Mouse (Mus musculus): Measurements from ENCODE around the gene Stpg2. TPM values are rescaled to one million over a fixed set of nuclear protein-coding genes. Genes with fewer than 3 reads are reported as not detected.

Gene Stpg2
- polyA plus RNA-seq, 1 experiment from 2014 or later: not detected

- DNase-seq (peak; percentile 76), ATAC-seq (ENCODE audit: insufficient read depth) (no peak)
- H3K9ac ChIP-seq: no peak overlapping the region
- no peaks in the 10 kb centered on the region for H3K27me3 ChIP-seq (ENCODE audit: insufficient read depth, low read length)
- no peaks in the 10 kb centered on the region for H3K4me1 ChIP-seq (ENCODE audit: insufficient read depth)
- no peak overlapping the region for H3K4me3 ChIP-seq (ENCODE audit: low read depth, low read length)
- H3K36me3 ChIP-seq (ENCODE audit: insufficient read depth): no peaks in the 10 kb centered on the region
- H3K9me3 ChIP-seq (ENCODE audit: low read depth, low read length): no peaks in the 10 kb centered on the region
- peak; percentile 61 for TF ChIP-seq CTCF (IDR thresholded peaks at IDR 0.05; ENCODE audit: low read depth)
- H3K4me2 ChIP-seq: no peak overlapping the region
- H3K27ac ChIP-seq (ENCODE audit: low read depth): no peak overlapping the region
Measured at GRCm38 (mm10) chr3:139297909-139298308, 92.4 kb downstream of the Stpg2 start.

- Histone ChIP-seq H3K36me3 (ENCODE audit: insufficient read depth) (no peaks in the 10 kb centered on the region), H3K9me3 (ENCODE audit: low read depth, low read length) (no peaks in the 10 kb centered on the region), H3K27me3 (ENCODE audit: insufficient read depth, low read length) (no peaks in the 10 kb centered on the region), H3K4me3 (ENCODE audit: low read depth, low read length) (no peak overlapping the region), H3K4me1 (ENCODE audit: insufficient read depth) (no peaks in the 10 kb centered on the region), H3K27ac (ENCODE audit: low read depth) (no peak overlapping the region), H3K9ac (no peak overlapping the region), H3K4me2 (no peak overlapping the region)
- ATAC-seq (ENCODE audit: insufficient read depth) (no peak), DNase-seq (peak; percentile 17)
- WGBS: 31% methylated on average over 7 of the region's 7 CpGs
- TF ChIP-seq CTCF (IDR thresholded peaks at IDR 0.05; ENCODE audit: low read depth): no peak
Measured at GRCm38 (mm10) chr3:139308078-139308809, 102.8 kb downstream of the Stpg2 start.

- no peak for ATAC-seq (ENCODE audit: insufficient read depth)
- no peak for TF ChIP-seq CTCF (IDR thresholded peaks at IDR 0.05; ENCODE audit: low read depth)
Measured at GRCm38 (mm10) chr3:139311721-139312120, 106.2 kb downstream of the Stpg2 start.

GRCm38 (mm10) chr3:139380494-139380893, 175.0 kb downstream of the Stpg2 start:
- DNase-seq (peak; percentile 59), ATAC-seq (ENCODE audit: insufficient read depth) (peak; percentile 83; the same call in 1 of the 2 replicates)
- H3K27me3 ChIP-seq (ENCODE audit: insufficient read depth, low read length): no peaks in the 10 kb centered on the region
- no peak overlapping the region for H3K4me2 ChIP-seq
- no peaks in the 10 kb centered on the region for H3K9me3 ChIP-seq (ENCODE audit: low read depth, low read length)
- no peak overlapping the region for H3K27ac ChIP-seq (ENCODE audit: low read depth)
- TF ChIP-seq CTCF (IDR thresholded peaks at IDR 0.05; ENCODE audit: low read depth): no peak
- H3K9ac ChIP-seq: no peak overlapping the region
- WGBS: 59% methylated on average over 3 of the region's 3 CpGs
- no peak overlapping the region for H3K4me3 ChIP-seq (ENCODE audit: low read depth, low read length)
- H3K36me3 ChIP-seq (ENCODE audit: insufficient read depth): no peaks in the 10 kb centered on the region
- H3K4me1 ChIP-seq (ENCODE audit: insufficient read depth): no peaks in the 10 kb centered on the region

More at GRCm38 (mm10) chr3:139311721-139312120, 106.2 kb downstream of the Stpg2 start:
- Histone ChIP-seq H3K4me3 (ENCODE audit: low read depth, low read length) (no peak overlapping the region), H3K9me3 (ENCODE audit: low read depth, low read length) (no peaks in the 10 kb centered on the region), H3K9ac (no peak overlapping the region), H3K4me1 (ENCODE audit: insufficient read depth) (no peaks in the 10 kb centered on the region), H3K27ac (ENCODE audit: low read depth) (no peak overlapping the region), H3K4me2 (no peak overlapping the region), H3K27me3 (ENCODE audit: insufficient read depth, low read length) (no peaks in the 10 kb centered on the region), H3K36me3 (ENCODE audit: insufficient read depth) (no peaks in the 10 kb centered on the region)
- DNase-seq: no peak
- 89% methylated on average over 2 of the region's 2 CpGs for WGBS

GRCm38 (mm10) chr3:139397077-139397865, 191.8 kb downstream of the Stpg2 start:
- Histone ChIP-seq H3K36me3 (ENCODE audit: insufficient read depth) (no peaks in the 10 kb centered on the region), H3K4me2 (peak overlapping the region; percentile 15; the same call in 1 of the 2 replicates), H3K4me3 (ENCODE audit: low read depth, low read length) (no peak overlapping the region), H3K27ac (ENCODE audit: low read depth) (no peak overlapping the region), H3K9me3 (ENCODE audit: low read depth, low read length) (0 out of 2 replicates have a peak, but pooled peaks cover 5% of the 10 kb centered on the region), H3K9ac (no peak overlapping the region), H3K4me1 (ENCODE audit: insufficient read depth) (no peaks in the 10 kb centered on the region), H3K27me3 (ENCODE audit: insufficient read depth, low read length) (no peaks in the 10 kb centered on the region)
- TF ChIP-seq CTCF (IDR thresholded peaks at IDR 0.05; ENCODE audit: low read depth): no peak
- peak; percentile 82 for DNase-seq
- peak; percentile 99 for ATAC-seq (ENCODE audit: insufficient read depth)
- 35% methylated on average over 9 of the region's 9 CpGs for WGBS

GRCm38 (mm10) chr3:139404673-139405072, 199.2 kb downstream of the Stpg2 start:
- Histone ChIP-seq H3K9ac (no peak overlapping the region), H3K4me2 (no peak overlapping the region), H3K36me3 (ENCODE audit: insufficient read depth) (no peaks in the 10 kb centered on the region), H3K4me1 (ENCODE audit: insufficient read depth) (no peaks in the 10 kb centered on the region), H3K4me3 (ENCODE audit: low read depth, low read length) (no peak overlapping the region), H3K27ac (ENCODE audit: low read depth) (no peak overlapping the region), H3K27me3 (ENCODE audit: insufficient read depth, low read length) (no peaks in the 10 kb centered on the region), H3K9me3 (ENCODE audit: low read depth, low read length) (no peaks in the 10 kb centered on the region)
- no peak for TF ChIP-seq CTCF (IDR thresholded peaks at IDR 0.05; ENCODE audit: low read depth)
- WGBS: 82% methylated on average over 3 of the region's 3 CpGs
- no peak for DNase-seq
- no peak for ATAC-seq (ENCODE audit: insufficient read depth)

- no peak overlapping the region for H3K4me2 ChIP-seq
- no peak for TF ChIP-seq CTCF (IDR thresholded peaks at IDR 0.05; ENCODE audit: low read depth)
- no peaks in the 10 kb centered on the region for H3K4me1 ChIP-seq (ENCODE audit: insufficient read depth)
- 77% methylated on average over 5 of the region's 5 CpGs for WGBS
- H3K27me3 ChIP-seq (ENCODE audit: insufficient read depth, low read length): no peaks in the 10 kb centered on the region
- no peaks in the 10 kb centered on the region for H3K9me3 ChIP-seq (ENCODE audit: low read depth, low read length)
- H3K36me3 ChIP-seq (ENCODE audit: insufficient read depth): no peaks in the 10 kb centered on the region
- no peak for DNase-seq
- H3K27ac ChIP-seq (ENCODE audit: low read depth): no peak overlapping the region
- H3K9ac ChIP-seq: no peak overlapping the region
- H3K4me3 ChIP-seq (ENCODE audit: low read depth, low read length): no peak overlapping the region
- ATAC-seq (ENCODE audit: insufficient read depth): no peak
Measured at GRCm38 (mm10) chr3:139419142-139419541, 213.6 kb downstream of the Stpg2 start.
